Mouse (Mus musculus) intestine, embryonic 16.5 days (tissue): ENCODE measurements at regions not wholly inside any gene's neighbourhood (a gene's known extent, or its start where the extent isn't known, plus 50 kb on each side); places are given as distances from the start of the nearest gene placed in this dataset.

Experiments used
- ATAC-seq: fragments of 200-750 bp; cut with Nextera tagmentation; 2 replicates; pipeline ENCODE4 v1.8.0; 2017; ENCODE audit warnings: moderate TSS enrichment, moderate library complexity
- H3K27ac ChIP-seq: fragments of 300-500 bp; sonication (generic); 2 replicates; pipeline ENCODE4 v1.5.1; 2014; ENCODE audit warnings: mild to moderate bottlenecking, low read length
- H3K27me3 ChIP-seq: fragments of 300-500 bp; sonication (generic); replicated peaks from 2 replicates; pipeline ENCODE4 v1.6.1; 2014; ENCODE audit warnings: low read length, control low read depth, mixed read lengths; ENCODE audit not compliant: control insufficient read depth, insufficient read depth
- H3K36me3 ChIP-seq: fragments of 300-500 bp; sonication (generic); 2 replicates; pipeline ENCODE4 v1.6.1; 2014; ENCODE audit warnings: low read length, control low read depth; ENCODE audit not compliant: control insufficient read depth, insufficient read depth
- H3K4me1 ChIP-seq: fragments of 300-500 bp; sonication (generic); 2 replicates; pipeline ENCODE4 v1.6.1; 2014; ENCODE audit warnings: low read length, control low read depth, mixed read lengths; ENCODE audit not compliant: control insufficient read depth, insufficient read depth
- H3K4me2 ChIP-seq: fragments of 300-500 bp; sonication (generic); 2 replicates; pipeline ENCODE4 v1.6.1; 2014; ENCODE audit warnings: low read depth, low read length, control low read depth
- H3K4me3 ChIP-seq: fragments of 300-500 bp; sonication (generic); 2 replicates; pipeline ENCODE4 v1.5.1; 2014; ENCODE audit warnings: mild to moderate bottlenecking, low read length
- H3K9ac ChIP-seq: fragments of 300-500 bp; sonication (generic); 2 replicates; pipeline ENCODE4 v1.6.1; 2014; ENCODE audit warnings: low read depth, low read length
- H3K9me3 ChIP-seq: fragments of 300-500 bp; sonication (generic); 2 replicates; pipeline ENCODE4 v1.6.1; 2016; ENCODE audit warnings: low read length, control low read depth; ENCODE audit not compliant: control insufficient read depth
- WGBS: fragments of 180-500 bp; shearing (Covaris S2); extraction: QIAGEN DNeasy Blood & Tissue Kit; methylation state at CpG from one replicate; pipeline ENCODE4 v1.1.7; 2014; 5-methylcytosine and 5-hydroxymethylcytosine counted together

DNA sequence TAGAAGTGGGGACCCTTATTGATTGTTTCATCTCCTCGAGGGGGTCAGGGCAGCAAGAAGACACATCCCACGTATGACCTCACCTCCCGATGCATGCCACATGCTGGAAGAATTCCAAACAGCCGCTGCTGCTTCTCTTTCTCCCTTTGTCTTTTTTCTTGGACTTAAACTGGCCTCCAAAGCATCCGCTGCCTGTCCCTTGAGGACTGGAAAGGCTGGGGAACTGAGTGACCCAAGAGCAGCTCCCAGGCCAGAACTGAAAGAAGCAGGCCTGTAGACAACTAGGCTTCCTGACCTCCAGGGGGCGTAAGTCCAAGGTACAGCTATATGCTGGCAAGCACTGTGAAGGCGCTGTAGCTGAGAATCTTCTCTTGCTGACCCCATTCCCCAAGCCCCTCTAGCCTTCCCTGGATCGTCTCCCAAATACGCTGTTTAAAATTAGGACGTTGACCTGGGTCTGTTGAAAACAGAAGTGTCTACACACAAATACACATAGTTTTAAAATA lies 219.8 kb upstream of the Mocs1 start:
- ATAC-seq: no peak
- no peaks in the 10 kb centered on the region for H3K27me3 ChIP-seq
- no peaks in the 10 kb centered on the region for H3K9me3 ChIP-seq
- H3K36me3 ChIP-seq: no peaks in the 10 kb centered on the region
- H3K9ac ChIP-seq: no peak overlapping the region
- no peaks in the 10 kb centered on the region for H3K4me1 ChIP-seq
- no peak overlapping the region for H3K27ac ChIP-seq
- WGBS: 68% methylated on average over 10 of the region's 10 CpGs
- H3K4me3 ChIP-seq: no peak overlapping the region
- H3K4me2 ChIP-seq: no peak overlapping the region

DNA sequence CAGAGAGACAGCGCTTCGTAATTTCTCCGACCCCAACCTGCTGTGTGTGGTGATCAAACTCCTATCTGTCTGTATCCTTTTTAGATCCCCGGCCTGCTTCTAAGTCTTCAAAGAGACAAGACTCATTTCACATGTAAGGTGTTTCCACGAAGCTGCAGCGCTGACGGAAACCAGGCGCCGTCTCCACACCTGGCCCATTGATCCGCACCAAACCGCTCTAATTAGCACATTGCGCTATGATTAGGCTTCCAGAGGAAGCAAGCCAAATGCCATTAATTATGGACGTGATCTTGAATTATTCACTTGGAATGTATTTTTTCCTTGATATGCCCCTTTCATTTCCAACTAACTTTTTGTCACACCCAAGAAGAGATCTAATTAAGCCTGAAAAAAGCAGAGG lies 215.2 kb upstream of the Mocs1 start:
- ATAC-seq: no peak
- Histone ChIP-seq H3K4me3 (no peak overlapping the region), H3K36me3 (no peaks in the 10 kb centered on the region), H3K27ac (no peak overlapping the region), H3K27me3 (no peaks in the 10 kb centered on the region), H3K9ac (no peak overlapping the region), H3K4me2 (no peak overlapping the region), H3K9me3 (no peaks in the 10 kb centered on the region), H3K4me1 (no peaks in the 10 kb centered on the region)
- WGBS: 83% methylated on average over 13 of the region's 13 CpGs

DNA sequence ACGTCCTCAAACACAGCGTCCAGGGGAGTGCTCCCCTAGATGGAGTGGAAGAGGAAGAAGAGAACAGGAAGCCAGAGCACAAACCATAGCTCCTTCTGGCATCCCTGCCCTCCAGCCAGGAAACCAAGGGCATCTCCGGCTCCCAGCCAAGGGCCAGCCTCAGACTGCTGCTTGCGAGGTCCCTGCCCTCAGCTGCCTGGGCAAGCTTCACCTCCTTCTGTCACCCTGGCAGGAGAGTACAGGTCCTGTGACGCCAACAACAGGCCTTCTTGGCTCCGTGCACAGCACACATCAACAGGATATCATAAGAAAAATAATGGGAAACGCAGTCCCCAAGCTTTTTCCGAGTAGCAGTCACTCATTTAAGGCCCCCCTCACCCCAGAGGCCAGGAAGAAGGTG lies 212.9 kb upstream of the Mocs1 start:
- Histone ChIP-seq H3K4me3 (no peak overlapping the region), H3K9me3 (no peaks in the 10 kb centered on the region), H3K36me3 (no peaks in the 10 kb centered on the region), H3K9ac (no peak overlapping the region), H3K4me1 (no peaks in the 10 kb centered on the region), H3K27ac (no peak overlapping the region), H3K27me3 (no peaks in the 10 kb centered on the region), H3K4me2 (no peak overlapping the region)
- ATAC-seq: no peak
- 75% methylated on average over 8 of the region's 8 CpGs for WGBS

DNA sequence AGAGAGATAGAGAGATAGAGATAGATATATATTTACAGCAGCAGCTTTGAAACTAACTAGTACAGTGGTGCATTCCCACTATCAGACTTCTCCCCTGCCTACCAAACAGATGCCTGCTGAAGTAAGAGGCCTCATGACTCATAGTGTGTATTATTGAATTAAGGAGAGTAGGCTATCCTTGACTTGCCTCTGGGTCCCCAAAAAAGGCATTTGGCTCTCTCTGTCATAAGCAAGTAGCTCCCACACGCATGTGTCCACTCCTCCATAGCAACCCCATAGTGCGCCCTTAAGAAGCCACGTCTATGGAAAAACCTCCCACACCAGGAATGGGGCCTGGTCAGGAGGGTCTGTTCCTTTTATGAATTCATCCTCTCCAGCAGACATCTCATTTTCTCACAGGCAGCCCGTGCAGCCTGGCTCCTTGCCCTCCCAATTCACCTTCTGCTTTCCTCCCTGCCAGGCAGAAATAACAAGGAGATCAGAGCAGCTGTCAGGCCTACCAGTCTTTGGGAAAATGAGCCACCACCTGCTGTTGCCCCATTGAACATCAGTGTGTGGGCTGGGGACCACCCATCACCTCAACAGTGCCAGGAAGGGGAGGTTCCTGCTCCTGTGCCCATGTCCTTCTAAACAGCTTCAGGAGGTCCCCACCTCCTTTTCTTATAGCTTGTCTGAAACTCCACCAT lies 208.5 kb upstream of the Mocs1 start:
- no peaks in the 10 kb centered on the region for H3K9me3 ChIP-seq
- H3K9ac ChIP-seq: no peak overlapping the region
- WGBS: 72% methylated on average over 4 of the region's 4 CpGs
- H3K27ac ChIP-seq: no peak overlapping the region
- no peaks in the 10 kb centered on the region for H3K27me3 ChIP-seq
- H3K4me1 ChIP-seq: no peaks in the 10 kb centered on the region
- ATAC-seq: no peak
- H3K36me3 ChIP-seq: no peaks in the 10 kb centered on the region
- no peak overlapping the region for H3K4me3 ChIP-seq
- H3K4me2 ChIP-seq: no peak overlapping the region

DNA sequence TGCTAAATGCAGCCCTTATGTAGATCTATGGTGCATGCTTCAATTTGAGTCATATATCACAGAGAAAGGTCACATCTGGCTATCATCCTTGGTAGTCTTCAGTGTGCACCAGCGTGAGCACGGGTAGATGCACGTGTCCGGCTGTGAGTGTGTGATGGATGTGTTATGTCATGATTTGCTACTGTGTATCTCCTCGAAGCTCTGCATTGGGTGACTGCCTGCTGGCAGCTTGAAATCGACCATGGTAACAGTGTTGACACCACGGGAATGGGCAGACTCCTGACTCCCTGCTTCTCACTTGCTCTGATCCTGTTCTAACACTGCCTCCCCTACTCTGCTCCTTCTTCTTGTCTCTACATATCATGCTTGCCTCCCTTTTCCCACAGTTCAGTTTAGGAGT lies 204.9 kb upstream of the Mocs1 start:
- Histone ChIP-seq H3K36me3 (no peaks in the 10 kb centered on the region), H3K4me2 (no peak overlapping the region), H3K27me3 (no peaks in the 10 kb centered on the region), H3K27ac (no peak overlapping the region), H3K4me1 (no peaks in the 10 kb centered on the region), H3K4me3 (no peak overlapping the region), H3K9ac (no peak overlapping the region), H3K9me3 (no peaks in the 10 kb centered on the region)
- WGBS: 70% methylated on average over 7 of the region's 7 CpGs
- no peak for ATAC-seq

DNA sequence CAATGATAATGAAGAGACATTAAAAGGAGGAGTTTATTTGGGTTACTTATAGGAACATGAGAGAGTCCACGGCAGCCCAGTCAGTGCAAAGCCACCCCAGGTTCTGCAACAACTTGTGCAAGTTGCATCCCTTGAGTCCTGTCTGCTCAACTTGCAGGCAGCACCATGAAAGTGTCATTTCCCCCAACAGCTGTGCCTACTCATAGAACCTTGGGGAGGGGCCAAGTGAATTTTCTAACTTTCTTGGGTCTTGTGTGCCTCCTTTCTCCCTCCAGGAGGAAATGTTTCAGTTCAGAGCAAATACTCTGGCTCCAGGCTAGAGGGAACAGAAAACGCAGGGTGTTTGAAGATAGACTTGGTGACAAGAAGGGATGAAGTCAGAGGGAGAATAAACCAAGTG lies 204.5 kb upstream of the Mocs1 start:
- no peak overlapping the region for H3K27ac ChIP-seq
- H3K9ac ChIP-seq: no peak overlapping the region
- WGBS: 71% methylated on average over 2 of the region's 2 CpGs
- no peak overlapping the region for H3K4me2 ChIP-seq
- no peaks in the 10 kb centered on the region for H3K27me3 ChIP-seq
- no peaks in the 10 kb centered on the region for H3K36me3 ChIP-seq
- no peak for ATAC-seq
- no peaks in the 10 kb centered on the region for H3K9me3 ChIP-seq
- H3K4me3 ChIP-seq: no peak overlapping the region
- H3K4me1 ChIP-seq: no peaks in the 10 kb centered on the region

DNA sequence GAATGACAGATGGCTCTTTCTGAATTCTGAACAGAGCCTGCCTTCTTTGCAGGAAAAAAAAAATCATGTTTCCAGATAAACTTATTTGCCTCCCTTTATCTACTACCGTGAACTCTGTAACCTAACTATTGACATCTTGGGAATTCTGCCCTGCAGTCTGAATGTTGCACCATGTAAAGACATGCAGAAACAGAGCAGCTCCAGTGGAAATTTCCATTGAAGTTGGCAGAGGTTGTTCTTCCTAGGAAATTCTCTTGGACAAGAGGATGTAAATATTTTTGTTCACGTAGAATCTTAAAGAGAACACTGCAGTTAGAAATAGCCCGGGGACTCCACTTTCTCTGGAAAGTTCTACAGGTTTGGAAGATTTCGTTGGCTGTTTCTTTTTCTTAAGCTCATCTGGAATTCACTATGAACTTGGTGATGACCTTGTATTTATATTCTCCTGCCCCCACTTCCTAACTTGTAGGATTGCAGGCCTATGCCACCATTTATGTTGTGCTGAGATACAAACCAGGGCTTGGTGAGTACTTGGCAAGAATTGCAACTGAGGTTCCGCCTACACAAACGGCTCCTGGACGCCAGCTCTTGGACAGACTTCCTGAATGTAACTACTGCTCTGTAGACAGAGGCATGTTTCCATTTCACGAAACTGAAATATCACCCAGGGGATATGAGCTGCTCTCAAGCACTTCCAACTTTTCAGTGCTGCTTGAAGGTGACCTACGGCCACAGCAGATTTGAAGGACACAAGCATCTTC lies 202.7 kb upstream of the Mocs1 start:
- Histone ChIP-seq H3K9ac (no peak overlapping the region), H3K27ac (peak overlapping the region; percentile 26; the same call in 1 of the 2 replicates), H3K27me3 (no peaks in the 10 kb centered on the region), H3K4me2 (no peak overlapping the region), H3K9me3 (no peaks in the 10 kb centered on the region), H3K36me3 (no peaks in the 10 kb centered on the region), H3K4me1 (no peaks in the 10 kb centered on the region), H3K4me3 (no peak overlapping the region)
- WGBS: 50% methylated on average over 9 of the region's 9 CpGs
- ATAC-seq: peak; percentile 53; the same call in 1 of the 2 replicates

DNA sequence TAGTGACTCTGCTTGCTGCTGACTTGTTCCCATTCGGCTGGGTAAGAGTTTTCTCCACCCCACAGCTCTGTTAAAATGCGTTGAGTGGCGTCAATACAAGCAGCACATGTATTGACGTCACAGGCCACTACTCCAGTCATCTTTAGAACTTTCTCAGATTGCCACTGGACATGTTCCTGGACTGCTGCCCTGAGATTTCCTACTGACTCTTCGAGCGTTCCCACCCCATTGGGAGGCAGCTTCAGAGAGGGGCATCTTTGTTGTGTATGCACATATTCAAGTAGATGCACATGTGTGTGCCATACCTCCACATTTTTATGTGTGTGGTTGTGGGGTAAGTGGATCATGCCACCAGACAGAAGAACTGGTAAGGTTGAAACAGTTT lies 202.2 kb upstream of the Mocs1 start:
- Histone ChIP-seq H3K27me3 (no peaks in the 10 kb centered on the region), H3K27ac (peak overlapping the region; percentile 26; the same call in 1 of the 2 replicates), H3K9me3 (no peaks in the 10 kb centered on the region), H3K4me2 (no peak overlapping the region), H3K4me1 (no peaks in the 10 kb centered on the region), H3K9ac (no peak overlapping the region), H3K4me3 (no peak overlapping the region), H3K36me3 (no peaks in the 10 kb centered on the region)
- no peak for ATAC-seq
- WGBS: 67% methylated on average over 6 of the region's 6 CpGs

DNA sequence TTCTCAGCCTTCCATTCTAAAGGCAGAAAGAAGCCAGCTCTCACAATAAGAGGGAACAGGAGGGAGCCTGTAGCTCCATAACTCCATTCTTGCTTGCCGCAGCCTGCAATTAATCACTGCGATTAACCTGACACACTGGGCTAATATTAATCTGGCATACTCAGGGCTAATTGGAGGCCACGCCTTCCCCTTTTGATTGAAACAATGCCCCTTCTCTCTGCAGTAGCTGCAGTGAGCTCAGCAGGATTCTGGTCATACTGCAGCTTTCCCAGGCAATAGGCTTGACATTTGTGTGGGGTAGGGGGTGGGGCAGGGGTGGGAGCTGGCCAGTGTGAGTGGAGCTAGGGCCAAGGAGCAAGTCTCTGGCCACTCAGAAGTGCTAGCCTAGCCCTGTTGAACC lies 196.9 kb upstream of the Mocs1 start:
- H3K27ac ChIP-seq: no peak overlapping the region
- peak; percentile 56; the same call in 1 of the 2 replicates for ATAC-seq

More for the DNA sequence above, 196.9 kb upstream of the Mocs1 start:
- H3K9me3 ChIP-seq: no peaks in the 10 kb centered on the region
- H3K4me1 ChIP-seq: no peaks in the 10 kb centered on the region
- H3K4me3 ChIP-seq: no peak overlapping the region
- 58% methylated on average over 3 of the region's 3 CpGs for WGBS
- no peak overlapping the region for H3K9ac ChIP-seq
- no peaks in the 10 kb centered on the region for H3K27me3 ChIP-seq
- H3K4me2 ChIP-seq: no peak overlapping the region
- H3K36me3 ChIP-seq: no peaks in the 10 kb centered on the region
